Mouse (Mus musculus) heart, postnatal 10 days (tissue): ENCODE data around the gene Ccdc105. TPM values are rescaled to one million over a fixed set of nuclear protein-coding genes. Genes with fewer than 3 reads are reported as not detected.

Source experiments
- DNase-seq, 2 experiments: peaks; one replicate each; pipeline ENCODE4 v3.0.0; 2021
- intact Hi-C: fragments of 180-260 bp; cut with DNase I; formaldehyde crosslinking; loops from one replicate; pipeline ENCODE4 v1.15.1; 2025
- total RNA-seq, 2 experiments: library from RNA; stranded (reverse); gene quantifications; 2 replicates each; pipeline ENCODE4 v1.2.3; 2021

Ccdc105 gene
- total RNA-seq, 2 experiments from 2014 or later: not detected

DNA sequence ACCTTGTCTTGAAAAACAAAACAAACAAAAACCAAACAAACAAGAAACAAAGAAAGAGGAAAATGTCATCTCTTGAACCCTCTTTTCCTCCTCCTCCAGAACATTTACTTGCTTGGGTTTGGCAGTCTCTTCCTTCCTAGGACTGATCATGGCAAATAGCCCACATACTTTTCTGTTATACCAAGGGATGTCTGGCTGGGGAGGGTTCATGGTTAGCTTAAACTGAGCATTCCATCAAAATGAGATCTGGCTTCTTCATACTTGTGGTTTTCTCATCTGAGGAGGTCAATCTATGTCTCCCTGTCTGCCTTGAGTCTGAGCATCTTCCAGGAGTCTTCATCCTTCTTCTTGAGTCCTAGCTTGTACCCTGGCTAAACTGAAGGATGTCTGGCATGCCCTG, 36.6 kb downstream of the Ccdc105 start:
- intact Hi-C loops: no loop called here

DNA sequence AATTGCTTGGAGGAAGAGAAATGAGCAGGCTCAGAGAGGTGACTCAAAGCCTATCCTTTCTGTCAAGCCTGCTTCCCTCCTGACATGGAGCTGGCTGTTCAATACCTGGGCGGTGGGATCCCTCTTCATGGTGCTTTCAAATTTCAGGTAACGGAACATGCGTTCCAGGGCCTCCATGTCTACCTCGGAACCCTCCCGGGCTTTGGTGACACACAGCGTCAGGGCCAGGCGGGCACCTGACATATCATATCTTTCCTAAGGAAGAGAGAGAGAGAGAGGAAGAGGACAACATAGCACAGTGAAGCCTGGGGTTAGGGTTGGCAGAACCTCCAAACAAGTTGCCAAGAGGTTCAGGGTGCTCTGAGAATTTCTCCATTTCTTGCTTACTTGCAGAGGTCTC, 37.7 kb downstream of the Ccdc105 start:
- intact Hi-C loops: no loop called here
- no peak for DNase-seq

More for the DNA sequence above, 36.6 kb downstream of the Ccdc105 start:
- DNase-seq: no peak

DNA sequence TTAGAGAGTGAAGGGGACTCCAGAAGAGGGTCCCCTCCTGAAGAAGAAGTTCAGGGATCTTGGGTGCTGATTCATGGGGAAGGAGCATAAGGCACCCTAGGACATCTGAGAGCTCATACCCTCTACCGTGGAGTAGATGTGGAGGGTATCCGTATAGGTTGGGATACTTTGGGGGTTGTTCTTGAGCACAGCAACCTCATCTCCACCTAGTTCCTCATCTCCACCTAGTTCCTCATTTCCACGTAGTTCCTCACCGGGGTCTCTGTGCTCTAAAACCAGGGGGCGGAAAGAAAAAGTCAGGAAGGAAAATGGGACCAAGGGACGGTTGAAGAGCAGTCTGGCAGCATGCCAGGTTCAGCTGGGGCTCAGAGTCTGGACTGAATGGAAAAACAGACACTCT, 38.7 kb downstream of the Ccdc105 start:
- no peak for DNase-seq

DNA sequence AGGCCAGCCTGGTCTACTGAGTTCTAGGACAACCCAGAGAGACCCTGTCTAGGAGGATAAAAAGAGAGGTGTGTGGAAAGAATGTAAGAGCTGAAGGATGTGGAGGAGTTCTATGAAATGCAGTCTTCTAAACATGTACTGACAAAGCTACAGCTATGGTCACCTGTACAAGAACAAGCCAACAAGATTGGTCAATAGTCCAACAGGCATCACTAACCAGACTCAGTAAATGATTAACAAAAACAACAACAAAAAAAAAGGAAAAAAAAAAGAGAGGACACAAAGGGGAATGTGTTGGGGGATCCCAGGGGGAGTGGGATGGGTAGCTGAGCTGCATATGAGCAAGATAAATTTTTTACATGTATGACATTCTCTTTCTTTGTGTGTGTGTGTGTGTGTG, 42.2 kb downstream of the Ccdc105 start:
- intact Hi-C loops: no loop called here
- DNase-seq: no peak

More for the DNA sequence above, 38.7 kb downstream of the Ccdc105 start:
- intact Hi-C loops: no loop called here

GRCm38 (mm10) chr10:78700881-78701280, 52.0 kb downstream of the Ccdc105 start:
- intact Hi-C loops: no loop called here

More at GRCm38 (mm10) chr10:78700881-78701280, 52.0 kb downstream of the Ccdc105 start:
- no peak for DNase-seq

Other genes starting within 250 kb of the Ccdc105 start
- gene Olfr1358, start 235.6 kb downstream of the Ccdc105 start, total RNA-seq: not detected
- 10 to 100 TPM; 50.4 to 53.2 TPM for gene Ilvbl, start 178.7 kb downstream of the Ccdc105 start, total RNA-seq
- 10 to 100 TPM; 17.7 to 18.6 TPM for gene Syde1, start 161.1 kb downstream of the Ccdc105 start, total RNA-seq
- not detected for gene Olfr1357, start 135.0 kb downstream of the Ccdc105 start, total RNA-seq
- gene Casp14, start 34.8 kb downstream of the Ccdc105 start, total RNA-seq: not detected
- gene Slc1a6, start 27.4 kb upstream of the Ccdc105 start, total RNA-seq: under 1 TPM in 1 of 2 experiments, not detected in 1; 0.34 TPM
- not detected for gene Olfr1356, start 99.1 kb upstream of the Ccdc105 start, total RNA-seq
- gene Olfr1355, start 122.5 kb upstream of the Ccdc105 start, total RNA-seq: not detected
- not detected for gene Olfr1354, start 160.1 kb upstream of the Ccdc105 start, total RNA-seq
- gene Olfr8, start 197.6 kb upstream of the Ccdc105 start, total RNA-seq: not detected
- not detected for gene Olfr1353, start 210.2 kb upstream of the Ccdc105 start, total RNA-seq
- not detected for gene Olfr1352, start 228.0 kb upstream of the Ccdc105 start, total RNA-seq